Mouse (Mus musculus): Measurements from ENCODE around the gene Ostn. TPM values are rescaled to one million over a fixed set of nuclear protein-coding genes. Genes with fewer than 3 reads are reported as not detected.

Gene Ostn
- polyA plus RNA-seq, 1 experiment from 2014 or later: not detected

DNA sequence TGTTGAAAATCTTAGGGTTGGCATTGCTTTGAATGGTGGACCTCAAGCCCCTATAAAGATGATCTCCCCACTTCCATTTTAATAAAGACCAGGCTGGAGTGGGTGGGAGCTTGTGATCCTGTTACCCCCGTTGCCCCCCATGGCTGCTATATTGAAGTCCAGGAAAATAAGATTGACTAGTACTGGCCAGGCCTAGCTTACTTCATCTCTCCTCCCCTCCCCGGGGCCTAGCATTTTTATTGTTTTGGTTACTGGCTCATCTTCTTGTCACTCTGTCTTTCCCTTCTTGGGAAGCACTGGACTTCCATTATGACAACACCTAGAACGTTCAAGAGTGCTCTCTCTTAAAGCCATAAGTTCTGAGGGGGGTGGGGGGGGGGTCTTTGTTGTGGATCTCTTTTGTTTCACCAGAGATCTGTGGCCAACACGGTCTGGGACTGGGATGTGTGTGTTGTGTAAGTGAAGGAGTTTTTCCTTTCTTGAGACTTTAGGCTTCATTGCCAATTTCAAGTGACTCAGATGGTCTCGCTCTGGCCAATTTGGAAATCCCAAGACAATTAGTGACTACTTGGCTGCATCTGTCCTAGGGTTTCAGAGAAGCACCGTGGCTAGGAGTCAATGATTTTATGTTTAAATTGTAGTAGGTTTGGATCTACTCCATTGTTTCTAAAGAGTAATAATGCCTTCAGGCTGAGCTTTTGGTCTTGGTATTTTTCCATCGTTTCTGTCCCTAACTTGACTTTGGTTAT is 82.4 kb downstream of the Ostn start:
- Histone ChIP-seq H3K27ac (peak overlapping the region; percentile 97), H3K36me3 (no peaks in the 10 kb centered on the region), H3K27me3 (no peaks in the 10 kb centered on the region), H3K4me3 (peak overlapping the region; percentile 93), H3K9me3 (replicated peaks) (no peaks in the 10 kb centered on the region), H3K4me1 (peaks cover 25% of the 10 kb centered on the region), H3K4me2 (replicated peaks) (peak overlapping the region; percentile 71), H3K9ac (peak overlapping the region; percentile 98)
- WGBS: 29% methylated on average over 7 of the region's 7 CpGs
- peak; percentile 26 for ATAC-seq (ENCODE audit: low FRiP score)

GRCm38 (mm10) chr16:27390306-27390705 is 83.0 kb downstream of the Ostn start:
- Histone ChIP-seq H3K9ac (peak overlapping the region; percentile 98; the same call in 1 of the 2 replicates), H3K36me3 (no peaks in the 10 kb centered on the region), H3K4me3 (peak overlapping the region; percentile 93), H3K9me3 (replicated peaks) (no peaks in the 10 kb centered on the region), H3K4me1 (peaks cover 25% of the 10 kb centered on the region), H3K4me2 (replicated peaks) (peak overlapping the region; percentile 71), H3K27me3 (no peaks in the 10 kb centered on the region), H3K27ac (no peak overlapping the region)
- 89% methylated on average over 4 of the region's 4 CpGs for WGBS
- no peak for ATAC-seq (ENCODE audit: low FRiP score)

GRCm38 (mm10) chr16:27391845-27392244 is 84.6 kb downstream of the Ostn start:
- Histone ChIP-seq H3K27ac (no peak overlapping the region), H3K4me1 (peaks cover 25% of the 10 kb centered on the region), H3K36me3 (no peaks in the 10 kb centered on the region), H3K9me3 (replicated peaks) (no peaks in the 10 kb centered on the region), H3K4me2 (replicated peaks) (no peak overlapping the region), H3K4me3 (no peak overlapping the region), H3K27me3 (no peaks in the 10 kb centered on the region), H3K9ac (no peak overlapping the region)
- 79% methylated on average over 2 of the region's 2 CpGs for WGBS
- ATAC-seq (ENCODE audit: low FRiP score): no peak

- Histone ChIP-seq H3K4me2 (replicated peaks) (no peak overlapping the region), H3K4me3 (no peak overlapping the region), H3K4me1 (peaks cover 12% of the 10 kb centered on the region), H3K36me3 (no peaks in the 10 kb centered on the region), H3K9ac (no peak overlapping the region), H3K27me3 (no peaks in the 10 kb centered on the region), H3K9me3 (replicated peaks) (no peaks in the 10 kb centered on the region), H3K27ac (no peak overlapping the region)
- 95% methylated on average over 4 of the region's 4 CpGs for WGBS
- no peak for ATAC-seq (ENCODE audit: low FRiP score)
These were observed 88.2 kb downstream of the Ostn start for GRCm38 (mm10) chr16:27395251-27396037.

DNA sequence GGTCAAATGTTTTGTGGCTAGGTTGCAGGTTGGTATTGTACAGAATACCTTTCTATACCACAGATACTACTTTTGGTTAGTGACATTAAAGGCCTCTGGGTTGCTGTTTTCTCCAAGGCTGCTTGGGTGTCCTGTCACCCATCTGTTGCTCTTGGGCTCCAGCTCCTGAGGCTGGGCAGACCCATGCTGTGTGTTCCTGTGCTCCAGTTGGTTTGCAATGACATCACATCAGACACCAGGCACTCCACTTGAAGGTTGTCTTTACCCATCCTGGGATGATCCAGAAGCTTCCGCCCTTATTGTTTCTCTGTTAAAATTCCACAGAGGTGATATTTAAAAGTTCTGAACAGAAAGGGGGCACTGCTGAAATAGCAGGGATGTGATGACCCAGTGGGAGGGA is 89.7 kb downstream of the Ostn start:
- ATAC-seq (ENCODE audit: low FRiP score): no peak
- Histone ChIP-seq H3K27ac (no peak overlapping the region), H3K4me1 (peaks cover under 1% of the 10 kb centered on the region), H3K9me3 (replicated peaks) (no peaks in the 10 kb centered on the region), H3K27me3 (no peaks in the 10 kb centered on the region), H3K4me3 (no peak overlapping the region), H3K4me2 (replicated peaks) (no peak overlapping the region), H3K36me3 (no peaks in the 10 kb centered on the region), H3K9ac (no peak overlapping the region)
- 97% methylated on average over 1 of the region's 1 CpGs for WGBS

DNA sequence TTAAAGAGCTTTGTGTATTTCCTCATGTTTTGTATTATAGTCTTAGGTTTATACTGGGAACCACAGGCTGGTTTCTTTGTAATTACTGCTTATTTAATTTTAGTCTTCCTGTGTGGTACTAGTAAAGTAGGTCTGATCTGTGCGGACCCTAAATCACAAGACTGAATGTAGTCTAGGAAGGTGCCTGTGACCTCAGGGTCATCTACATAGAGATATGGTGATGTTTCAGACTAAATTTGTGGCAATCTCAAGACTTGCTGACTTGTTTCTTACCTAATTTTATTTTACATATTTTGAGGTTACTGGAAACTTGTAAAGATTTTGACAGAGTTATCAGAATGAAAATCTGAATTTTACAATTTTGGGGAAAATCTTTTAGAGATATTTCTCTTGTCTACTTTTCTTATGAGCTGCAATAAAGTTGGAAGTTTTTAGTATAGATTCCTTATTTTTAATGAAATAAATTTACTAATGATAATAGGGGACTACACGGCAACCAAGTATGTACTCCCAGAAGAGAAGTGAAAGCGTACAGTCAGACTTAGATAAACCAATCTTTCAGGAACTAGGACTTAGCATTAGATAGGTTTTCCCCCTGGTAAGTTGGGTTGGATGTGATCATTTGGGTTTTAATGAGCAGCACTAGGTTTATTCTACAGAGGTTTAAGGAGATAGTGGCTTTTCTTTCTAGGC is 91.9 kb downstream of the Ostn start:
- no peaks in the 10 kb centered on the region for H3K36me3 ChIP-seq
- 94% methylated on average over 3 of the region's 3 CpGs for WGBS
- no peak overlapping the region for H3K4me3 ChIP-seq
- no peaks in the 10 kb centered on the region for H3K4me1 ChIP-seq
- H3K27ac ChIP-seq: no peak overlapping the region
- no peaks in the 10 kb centered on the region for H3K9me3 ChIP-seq (replicated peaks)
- no peaks in the 10 kb centered on the region for H3K27me3 ChIP-seq
- H3K9ac ChIP-seq: no peak overlapping the region
- H3K4me2 ChIP-seq (replicated peaks): no peak overlapping the region
- ATAC-seq (ENCODE audit: low FRiP score): no peak

DNA sequence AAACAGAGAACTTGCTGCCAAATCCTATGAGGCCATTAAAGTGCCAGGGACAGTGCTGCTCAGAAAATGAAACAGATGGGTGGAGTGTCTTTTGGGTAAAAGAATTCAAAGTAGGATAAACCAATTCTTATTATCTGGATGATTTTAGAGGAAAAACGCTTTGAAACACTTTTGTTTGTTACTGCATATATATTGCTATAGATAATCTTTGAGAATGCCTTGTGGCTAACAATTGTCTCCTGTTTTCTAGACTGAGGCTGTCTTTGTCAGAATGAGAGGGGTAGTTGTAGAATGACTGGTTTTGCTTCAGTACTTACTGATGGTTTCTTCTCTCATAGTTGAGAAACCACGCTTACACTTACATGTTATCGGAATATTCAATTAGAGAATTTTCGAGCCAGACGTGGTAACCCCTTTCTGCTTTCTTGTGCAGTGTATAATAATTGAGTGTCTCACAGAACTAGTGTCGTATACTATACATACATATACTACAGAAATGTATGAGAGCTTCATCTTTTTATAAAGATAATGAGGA is 92.5 kb downstream of the Ostn start:
- H3K4me3 ChIP-seq: no peak overlapping the region
- H3K4me2 ChIP-seq (replicated peaks): no peak overlapping the region
- no peak overlapping the region for H3K9ac ChIP-seq
- no peaks in the 10 kb centered on the region for H3K27me3 ChIP-seq
- no peak overlapping the region for H3K27ac ChIP-seq
- ATAC-seq (ENCODE audit: low FRiP score): no peak
- no peaks in the 10 kb centered on the region for H3K9me3 ChIP-seq (replicated peaks)
- no peaks in the 10 kb centered on the region for H3K36me3 ChIP-seq
- whole genome bisulfite sequencing: 87% methylated on average over 6 of the region's 6 CpGs
- H3K4me1 ChIP-seq: no peaks in the 10 kb centered on the region

Other genes with a start within 250 kb of the Ostn start
- gene Uts2b, start 62.8 kb downstream of the Ostn start, polyA plus RNA-seq (2016; fragmentation: Nextera tagmentation; extraction: Ambion mirVana): 1.8 and 2.2 TPM in 2 replicates
- gene Ccdc50, start 81.4 kb downstream of the Ostn start, polyA plus RNA-seq (2016; fragmentation: Nextera tagmentation; extraction: Ambion mirVana): 66.4 and 71.6 TPM in 2 replicates

Measured in hindbrain, embryonic 12.5 days (tissue).